Mouse (Mus musculus) CH12.LX (cell line): ENCODE results near the gene Creb3. TPM values are rescaled to one million over a fixed set of nuclear protein-coding genes. Genes with fewer than 3 reads are reported as not detected.
"Not testable (repeated sequence)": the region's sequence is repeated elsewhere in the genome, so short reads cannot be mapped to it uniquely, and the experiment has no call there.

Experiments used
- DNase-seq: peaks from one replicate; pipeline ENCODE4 v3.0.0-alpha.2; 2013; ENCODE audit errors: extremely low read depth
- H3K27ac ChIP-seq: 2 replicates; pipeline ENCODE4 v1.5.1; 2012; ENCODE audit warnings: low read depth, mild to moderate bottlenecking, control low read depth, moderate library complexity; ENCODE audit not compliant: insufficient read depth
- H3K27me3 ChIP-seq: replicated peaks from 2 replicates; pipeline ENCODE3; 2012; ENCODE audit warnings: inconsistent platforms
- H3K36me3 ChIP-seq, 2 experiments: replicated peaks in 1 of 2; 2 replicates each; pipeline versions ENCODE3 to v1.6.1; 2012; ENCODE audit warnings: inconsistent platforms in 1 of 2, low read length in 1 of 2, mild to moderate bottlenecking in 1 of 2, mixed read lengths in 1 of 2, moderate library complexity in 1 of 2; ENCODE audit not compliant: control insufficient read depth in 1 of 2, insufficient read depth in 1 of 2
- H3K4me1 ChIP-seq, 2 experiments: 2 replicates each; pipeline ENCODE4 v1.6.1; 2012; ENCODE audit warnings: inconsistent platforms in 1 of 2, moderate library complexity in 1 of 2; ENCODE audit not compliant: insufficient read depth in 2 of 2, control insufficient read depth in 1 of 2
- H3K4me2 ChIP-seq: 2 replicates; pipeline ENCODE4 v1.6.1; 2012; ENCODE audit warnings: low read depth, mild to moderate bottlenecking, control low read depth; ENCODE audit not compliant: poor library complexity, insufficient read depth, severe bottlenecking
- H3K4me3 ChIP-seq, 3 experiments: fragments of 150-350 bp in 1 of 3; sonication (generic) in 1 of 3; replicated peaks in 1 of 3; 2 replicates each; pipeline versions ENCODE3 to v1.5.1; 2011 to 2012; ENCODE audit warnings: low read depth in 2 of 3, low read length in 2 of 3, mild to moderate bottlenecking in 2 of 3, moderate library complexity in 2 of 3, control low read depth in 1 of 3, improper control_type of control experiment in 1 of 3, inconsistent platforms in 1 of 3, mixed read lengths in 1 of 3; ENCODE audit not compliant: poor library complexity in 1 of 3
- H3K79me2 ChIP-seq: replicated peaks from 2 replicates; pipeline ENCODE4 v1.6.1; 2012; ENCODE audit warnings: mild to moderate bottlenecking, moderate library complexity; ENCODE audit not compliant: control insufficient read depth, poor library complexity, insufficient read depth, severe bottlenecking; ENCODE audit errors: extremely low read depth
- H3K9ac ChIP-seq: 2 replicates; pipeline ENCODE4 v1.6.1; 2012; ENCODE audit warnings: low read depth, mild to moderate bottlenecking, control low read depth, moderate library complexity; ENCODE audit not compliant: insufficient read depth
- H3K9me3 ChIP-seq: replicated peaks from 2 replicates; pipeline ENCODE3; 2012; ENCODE audit warnings: low read length, inconsistent platforms, mixed read lengths
- CTCF ChIP-seq, 2 experiments: IDR thresholded peaks in 1 of 2; conservative IDR thresholded peaks in 1 of 2; 2 replicates each; pipeline ENCODE4 v1.5.1; 2011 to 2012; ENCODE audit warnings: low read depth in 2 of 2, low read length in 2 of 2, improper control_type of control experiment in 1 of 2, inconsistent platforms in 1 of 2, mild to moderate bottlenecking in 1 of 2, moderate library complexity in 1 of 2
- ELF1 ChIP-seq: IDR thresholded peaks from 2 replicates; pipeline ENCODE4 v1.6.1; 2014; ENCODE audit warnings: low read depth, mild to moderate bottlenecking, inconsistent platforms, low read length, improper control_type of control experiment
- EP300 ChIP-seq: IDR thresholded peaks from 2 replicates; pipeline ENCODE4 v1.6.1; 2011; ENCODE audit warnings: low read length, improper control_type of control experiment
- GABPA ChIP-seq: IDR thresholded peaks from 2 replicates; pipeline ENCODE4 v1.6.1; 2012; ENCODE audit warnings: low read depth, low read length, improper control_type of control experiment, inconsistent platforms; ENCODE audit not compliant: insufficient replicate concordance
- MAFK ChIP-seq: IDR thresholded peaks from 2 replicates; pipeline ENCODE4 v1.6.1; 2011; ENCODE audit warnings: low read length, improper control_type of control experiment; ENCODE audit not compliant: insufficient replicate concordance
- MEF2A ChIP-seq: IDR thresholded peaks from 2 replicates; pipeline ENCODE4 v1.6.1; 2014; ENCODE audit warnings: low read depth, mild to moderate bottlenecking, inconsistent platforms, low read length, improper control_type of control experiment, borderline replicate concordance
- MYC ChIP-seq: IDR thresholded peaks from 2 replicates; pipeline ENCODE4 v1.6.1; 2011; ENCODE audit warnings: low read depth, mild to moderate bottlenecking, improper control_type of control experiment, low read length
- NELFE ChIP-seq: IDR thresholded peaks from 2 replicates; pipeline ENCODE4 v1.6.1; 2011; ENCODE audit warnings: low read depth, low read length, improper control_type of control experiment
- RAD21 ChIP-seq: IDR thresholded peaks from 2 replicates; pipeline ENCODE4 v1.6.1; 2011; ENCODE audit warnings: low read depth, mild to moderate bottlenecking, low read length, improper control_type of control experiment, moderate library complexity
- USF2 ChIP-seq: conservative IDR thresholded peaks from 2 replicates; pipeline ENCODE4 v1.6.1; 2011; ENCODE audit warnings: low read depth, low read length, improper control_type of control experiment
- ZMIZ1 ChIP-seq: IDR thresholded peaks from 2 replicates; pipeline ENCODE4 v1.6.1; 2012; ENCODE audit warnings: low read depth, mild to moderate bottlenecking, inconsistent platforms, low read length, improper control_type of control experiment
- ZNF384 ChIP-seq: IDR thresholded peaks from 2 replicates; pipeline ENCODE4 v1.6.1; 2012; ENCODE audit warnings: low read depth, low read length, improper control_type of control experiment, inconsistent platforms
- dilution Hi-C: fragments of 300-500 bp; cut with MboI; formaldehyde crosslinking; loops from 2 replicates; pipeline ENCODE4 v1.14.3; 2020; ENCODE audit warnings: low sequenced_read_pairs; ENCODE audit not compliant: extremely low pct_unique_long_range_greater_than_20kb, extremely low pct_ligation_motif_present
- in situ Hi-C: fragments of 300-500 bp; cut with MboI; formaldehyde crosslinking; loops from 3 replicates; pipeline ENCODE4 v1.14.3; 2019; ENCODE audit warnings: low sequenced_read_pairs, low pct_ligation_motif_present, low pct_unique_long_range_greater_than_20kb, mixed read lengths
- polyA plus RNA-seq: library from polyadenylated mRNA; unstranded; fragments of >175 nt; gene quantifications from 2 replicates; pipeline ENCODE4 v1.2.1, GENCODE M21; 2012; ENCODE audit warnings: low read depth; ENCODE audit not compliant: insufficient read length
- total RNA-seq, 2 experiments: library from RNA; depleted of rRNA; stranded (reverse); fragments of 300-350 nt in 1 of 2; fragments of >200 nt in 1 of 2; gene quantifications; 2 replicates each; pipeline ENCODE4 v1.2.3; 2012 to 2014

Gene Creb3
- total and polyA plus RNA-seq, 3 experiments, result 26.1 to 33.1 (median 32.9) TPM

- Histone ChIP-seq H3K36me3 (no peaks in the 10 kb centered on the region), H3K4me2 (no peak overlapping the region), H3K27me3 (no peaks in the 10 kb centered on the region), H3K79me2 (no peaks in the 10 kb centered on the region), H3K9me3 (no peaks in the 10 kb centered on the region), H3K9ac (no peak overlapping the region), H3K4me3 (no peak overlapping the region), H3K4me1 (no peaks in the 10 kb centered on the region), H3K27ac (no peak overlapping the region)
- TF ChIP-seq ELF1 (no peak), USF2 (no peak), MYC (no peak), GABPA (no peak), CTCF (conservative IDR thresholded peaks at IDR 0.05 in 1 of 2, IDR thresholded peaks at IDR 0.05 in 1 of 2; ENCODE audit: low read depth in 2 of 2, low read length in 2 of 2) (no peak), ZMIZ1 (no peak), RAD21 (no peak), ZNF384 (no peak), MEF2A (no peak), EP300 (no peak)
- in situ Hi-C loops (no loop called here), dilution Hi-C loops (no loop called here)
- no peak for DNase-seq
These were observed 31.3 kb downstream of the Creb3 start for GRCm38 (mm10) chr4:43593453-43593852.

GRCm38 (mm10) chr4:43596597-43596996 is 34.5 kb downstream of the Creb3 start:
- H3K9ac ChIP-seq, result not testable (repeated sequence)

GRCm38 (mm10) chr4:43598200-43598599 is 36.1 kb downstream of the Creb3 start:
- Histone ChIP-seq H3K4me3 (no peak overlapping the region), H3K79me2 (no peaks in the 10 kb centered on the region), H3K27ac (no peak overlapping the region), H3K27me3 (peaks cover 4% of the 10 kb centered on the region), H3K9ac (no peak overlapping the region)
- dilution Hi-C loops, result no loop called here
- TF ChIP-seq NELFE (no peak), ELF1 (no peak), MAFK (peak; percentile 85)
- TF ChIP-seq, all 38 proteins: peak for 1
- Histone ChIP-seq H3K4me1 (no peaks in the 10 kb centered on the region), H3K4me2 (no peak overlapping the region), H3K36me3 (no peaks in the 10 kb centered on the region), H3K9me3 (no peaks in the 10 kb centered on the region)
- in situ Hi-C loops, result no loop called here
- DNase-seq, result no peak

More at GRCm38 (mm10) chr4:43596597-43596996, 34.5 kb downstream of the Creb3 start:
- H3K36me3 ChIP-seq, H3K4me2 ChIP-seq, H3K79me2 ChIP-seq, H3K4me1 ChIP-seq, H3K27me3 ChIP-seq, dilution Hi-C loops, H3K4me3 ChIP-seq, DNase-seq, H3K27ac ChIP-seq, H3K9me3 ChIP-seq, in situ Hi-C loops: not testable (repeated sequence)
